Mouse (Mus musculus): ENCODE data around the gene Tbk1.

Tbk1 gene

DNA sequence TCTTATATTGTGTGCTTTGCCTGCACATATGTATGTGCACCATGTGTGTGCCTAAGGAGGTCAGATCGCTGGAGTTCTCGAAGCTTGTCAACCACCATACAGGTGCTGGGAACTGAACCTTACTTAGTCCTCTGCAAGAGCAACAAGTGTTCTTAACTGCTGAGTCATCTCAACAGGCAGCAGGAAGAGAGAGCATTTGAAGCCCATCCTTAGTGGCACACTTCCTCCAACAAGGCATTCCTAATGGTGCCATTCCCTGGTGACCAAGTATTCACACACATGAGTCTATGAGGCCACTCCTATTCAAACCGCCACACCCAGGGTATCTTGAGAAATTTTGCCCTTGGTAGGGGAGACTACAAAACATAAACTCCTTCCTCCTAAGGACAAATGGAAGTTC lies 44.4 kb downstream of the Tbk1 start:
- DNase-seq (ENCODE audit: low spot score) = no peak

DNA sequence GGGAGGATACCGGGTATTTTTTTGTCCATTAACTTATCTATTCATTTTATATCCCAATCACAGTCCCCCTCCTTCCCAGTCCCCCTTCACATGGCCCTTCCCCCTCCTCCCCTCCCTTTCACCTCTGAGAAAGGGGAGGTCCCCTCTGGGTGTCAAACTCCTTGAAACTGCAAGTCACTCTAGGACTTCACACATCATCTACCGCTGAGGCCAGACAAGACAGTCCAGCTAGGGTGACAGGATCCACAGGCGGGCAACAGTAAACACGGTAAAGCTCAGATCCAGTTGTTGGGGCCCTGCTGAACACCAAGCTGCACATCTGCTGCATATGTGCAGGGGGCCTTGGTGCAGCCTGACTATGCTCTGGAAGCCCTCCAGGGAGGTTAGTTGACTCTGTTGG lies 51.6 kb downstream of the Tbk1 start:
- no peak for DNase-seq (ENCODE audit: low spot score)

DNA sequence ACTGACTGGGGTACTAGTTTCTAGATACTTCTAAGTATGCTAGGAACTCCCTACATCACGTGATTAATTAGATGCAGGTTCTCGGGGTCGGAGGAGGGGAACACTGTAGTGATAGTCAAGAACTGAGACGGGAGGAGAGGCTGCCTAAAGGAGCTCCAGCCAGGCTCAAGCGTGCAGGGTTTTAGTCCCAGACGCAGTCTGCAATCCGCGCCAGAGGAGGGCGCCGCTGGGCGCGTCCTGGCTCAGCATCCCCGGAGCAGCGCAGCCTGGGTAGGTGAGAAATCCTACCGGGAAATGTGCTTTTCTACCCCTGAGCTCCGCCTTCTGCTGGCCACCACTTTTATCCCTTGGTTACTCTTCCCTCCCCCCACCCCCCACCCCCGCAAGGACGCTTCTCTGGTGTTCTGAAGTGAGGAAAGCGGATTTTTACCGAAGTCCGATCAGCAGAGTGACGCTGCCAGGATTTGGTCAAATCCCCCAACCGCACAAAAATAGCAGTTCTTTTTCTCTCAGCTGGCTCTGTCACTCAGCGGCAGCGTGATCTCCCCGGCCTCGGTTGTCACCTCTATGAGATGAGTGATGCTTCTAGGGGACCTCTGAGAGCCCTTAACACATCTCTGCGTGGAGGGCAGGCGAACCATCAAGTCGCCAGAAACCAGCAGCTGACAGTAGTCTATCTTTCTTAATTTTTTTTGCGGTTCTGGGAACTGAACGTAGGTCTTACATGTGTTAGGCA lies 53.3 kb downstream of the Tbk1 start:
- no peak for DNase-seq (ENCODE audit: low spot score)

GRCm38 (mm10) chr10:121531541-121531940 lies 55.0 kb downstream of the Tbk1 start:
- DNase-seq (ENCODE audit: low spot score) = no peak

DNA sequence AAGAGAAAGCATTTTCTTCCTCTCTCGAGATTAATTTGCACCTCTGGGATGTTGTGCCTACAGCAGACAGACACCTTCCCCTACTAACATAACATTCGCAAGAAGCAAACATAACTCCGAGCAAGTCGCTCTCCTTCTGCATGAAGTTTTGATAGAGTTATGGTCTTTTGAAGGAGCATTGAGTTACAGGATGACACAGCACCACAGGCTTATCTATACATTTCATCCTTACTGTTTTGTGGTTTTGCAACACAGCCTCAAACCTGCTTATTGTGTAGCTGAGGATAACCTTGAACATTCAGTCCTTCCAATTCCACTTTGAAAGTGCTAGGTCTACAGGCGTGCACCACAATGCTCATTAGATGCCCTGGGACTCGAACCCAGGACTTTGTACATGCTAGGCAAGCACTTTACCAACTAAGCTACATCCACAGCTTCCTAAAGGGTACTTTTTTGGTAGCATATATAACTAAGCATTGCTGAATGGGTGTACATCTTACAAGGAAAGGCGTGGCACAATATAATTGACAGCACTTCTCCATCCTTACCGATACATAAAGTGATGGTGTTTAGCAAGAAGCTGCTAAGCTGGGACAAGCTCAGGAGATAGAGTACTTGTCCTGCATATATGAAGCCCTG lies 56.1 kb downstream of the Tbk1 start:
- DNase-seq (ENCODE audit: low spot score) = no peak

- DNase-seq (ENCODE audit: low spot score) = no peak
Observed at GRCm38 (mm10) chr10:121529261-121529660, 57.3 kb downstream of the Tbk1 start.

- no peak for DNase-seq (ENCODE audit: low spot score)
Observed at GRCm38 (mm10) chr10:121528470-121528869, 58.1 kb downstream of the Tbk1 start.

DNA sequence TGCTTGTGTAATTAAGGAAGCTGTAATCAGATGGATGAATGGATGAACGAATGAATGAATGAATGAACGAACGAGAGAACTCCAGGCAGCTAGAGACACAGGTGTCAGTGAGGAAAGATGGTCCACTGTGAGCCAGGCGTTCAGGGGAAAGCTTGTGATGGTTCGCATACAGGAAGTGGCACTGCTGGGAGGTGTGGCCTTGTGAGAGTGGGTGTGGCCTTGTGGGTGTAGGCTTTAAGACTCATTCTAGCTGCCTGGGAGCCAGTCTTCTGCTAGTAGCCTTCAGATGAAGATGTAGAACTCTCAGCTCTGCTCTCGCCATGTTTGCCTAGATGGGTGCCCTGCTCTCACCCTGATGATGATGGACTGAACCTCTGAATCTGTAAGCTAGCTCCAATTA lies 59.5 kb downstream of the Tbk1 start:
- no peak for DNase-seq (ENCODE audit: low spot score)

- DNase-seq (ENCODE audit: low spot score) = no peak
Observed at GRCm38 (mm10) chr10:121520923-121521585, 65.5 kb downstream of the Tbk1 start.

DNA sequence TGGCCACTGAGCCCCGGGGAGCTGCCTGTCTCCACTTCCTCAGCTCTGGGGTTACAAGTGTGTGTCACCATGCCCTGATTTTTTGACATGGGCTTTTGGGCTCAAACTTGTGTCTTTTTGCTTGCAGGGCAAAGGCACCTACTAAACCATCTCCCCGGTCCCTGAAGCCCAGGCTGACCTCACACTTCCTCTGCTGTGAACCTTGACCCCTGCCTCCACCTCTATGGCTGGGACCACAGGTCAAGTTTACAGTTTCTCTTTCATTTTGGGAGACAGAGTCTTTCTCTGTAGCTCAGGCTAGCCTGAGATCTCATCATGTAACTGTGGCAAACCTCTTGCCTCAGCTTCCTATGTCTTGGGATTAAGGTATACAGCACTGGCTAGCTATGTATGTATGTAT lies 66.9 kb downstream of the Tbk1 start:
- no peak for DNase-seq (ENCODE audit: low spot score)

- DNase-seq (ENCODE audit: low spot score) = peak; percentile 84
Observed at GRCm38 (mm10) chr10:121516008-121516600, 70.5 kb downstream of the Tbk1 start.

GRCm38 (mm10) chr10:121509751-121510643 lies 76.6 kb downstream of the Tbk1 start:
- DNase-seq (ENCODE audit: low spot score) = no peak

DNA sequence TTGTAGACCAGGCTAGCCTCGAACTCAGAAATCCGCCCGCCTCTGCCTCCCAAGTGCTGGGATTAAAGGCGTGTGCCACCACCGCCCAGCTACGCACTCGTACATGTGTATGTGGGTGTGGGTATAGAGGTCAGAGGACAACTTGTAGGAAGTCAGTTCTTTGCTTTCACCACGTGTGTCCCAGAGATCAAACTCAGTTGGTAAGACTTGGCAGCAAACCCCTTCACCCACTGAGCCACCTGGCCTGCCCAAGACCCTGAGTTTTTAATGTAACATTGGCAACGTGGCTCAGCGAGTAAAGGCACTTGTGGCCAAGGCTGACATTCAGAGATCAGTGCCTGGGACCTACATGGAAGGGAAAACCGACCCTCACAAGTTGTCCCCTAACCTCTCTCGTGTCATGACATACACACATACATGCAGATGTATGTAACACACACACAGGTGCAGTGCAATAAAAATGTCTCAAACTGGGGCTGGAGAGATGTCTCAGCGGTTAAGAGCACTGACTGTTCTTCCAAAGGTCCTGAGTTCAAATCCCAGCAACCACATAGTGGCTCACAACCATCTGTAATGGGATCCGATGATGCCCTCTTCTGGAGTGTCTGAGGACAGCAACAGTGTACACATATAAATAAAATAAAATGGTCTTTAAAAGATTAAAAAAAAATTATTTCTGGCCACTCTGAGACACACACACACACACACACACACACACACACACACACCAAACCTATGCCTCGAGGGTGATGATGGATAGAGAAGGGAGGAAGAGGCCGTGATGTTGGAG lies 78.6 kb downstream of the Tbk1 start:
- DNase-seq (ENCODE audit: low spot score) = no peak

DNA sequence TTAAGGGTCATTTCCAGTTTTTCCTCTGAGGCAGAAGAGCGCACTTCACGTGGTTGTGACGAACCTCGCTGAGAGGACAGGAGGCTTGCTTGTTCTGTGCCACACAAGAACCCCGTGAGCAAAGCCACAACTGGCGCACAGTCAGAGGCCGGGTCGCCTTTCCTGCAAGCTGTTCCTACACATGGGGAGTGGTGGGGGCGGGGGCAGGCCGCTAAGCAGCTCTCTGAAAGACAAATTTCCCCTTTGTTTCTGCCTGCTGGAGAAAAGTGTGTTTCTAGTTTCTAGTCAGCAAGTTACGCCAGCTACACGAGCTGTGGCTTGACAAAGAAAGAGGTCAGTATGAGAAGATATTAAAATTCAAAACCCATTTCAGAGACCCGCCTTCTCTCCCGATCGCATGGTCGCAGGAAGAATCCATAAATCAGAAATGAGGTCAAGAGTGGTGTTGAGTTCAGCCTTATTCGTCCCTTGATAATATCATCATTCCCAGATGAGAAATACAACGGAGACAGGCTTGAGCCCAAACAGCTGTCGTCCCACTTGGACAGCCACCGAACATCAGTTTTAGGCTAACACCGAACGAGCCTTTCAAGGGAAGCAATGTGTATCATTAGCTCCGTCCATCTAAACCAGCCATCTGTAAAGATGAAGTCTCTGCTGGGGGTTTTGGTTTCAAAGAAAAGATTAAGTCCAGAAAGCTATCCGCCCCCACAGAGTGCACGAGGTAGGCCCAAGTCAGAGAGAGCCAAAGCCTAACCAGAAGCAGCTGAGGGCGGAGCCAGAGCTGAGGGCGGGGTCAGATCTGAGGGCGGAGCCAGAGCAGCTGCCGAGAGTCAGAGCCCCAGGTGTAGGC lies 79.6 kb downstream of the Tbk1 start:
- DNase-seq (ENCODE audit: low spot score) = no peak

GRCm38 (mm10) chr10:121505929-121506328 lies 80.7 kb downstream of the Tbk1 start:
- no peak for DNase-seq (ENCODE audit: low spot score)

DNA sequence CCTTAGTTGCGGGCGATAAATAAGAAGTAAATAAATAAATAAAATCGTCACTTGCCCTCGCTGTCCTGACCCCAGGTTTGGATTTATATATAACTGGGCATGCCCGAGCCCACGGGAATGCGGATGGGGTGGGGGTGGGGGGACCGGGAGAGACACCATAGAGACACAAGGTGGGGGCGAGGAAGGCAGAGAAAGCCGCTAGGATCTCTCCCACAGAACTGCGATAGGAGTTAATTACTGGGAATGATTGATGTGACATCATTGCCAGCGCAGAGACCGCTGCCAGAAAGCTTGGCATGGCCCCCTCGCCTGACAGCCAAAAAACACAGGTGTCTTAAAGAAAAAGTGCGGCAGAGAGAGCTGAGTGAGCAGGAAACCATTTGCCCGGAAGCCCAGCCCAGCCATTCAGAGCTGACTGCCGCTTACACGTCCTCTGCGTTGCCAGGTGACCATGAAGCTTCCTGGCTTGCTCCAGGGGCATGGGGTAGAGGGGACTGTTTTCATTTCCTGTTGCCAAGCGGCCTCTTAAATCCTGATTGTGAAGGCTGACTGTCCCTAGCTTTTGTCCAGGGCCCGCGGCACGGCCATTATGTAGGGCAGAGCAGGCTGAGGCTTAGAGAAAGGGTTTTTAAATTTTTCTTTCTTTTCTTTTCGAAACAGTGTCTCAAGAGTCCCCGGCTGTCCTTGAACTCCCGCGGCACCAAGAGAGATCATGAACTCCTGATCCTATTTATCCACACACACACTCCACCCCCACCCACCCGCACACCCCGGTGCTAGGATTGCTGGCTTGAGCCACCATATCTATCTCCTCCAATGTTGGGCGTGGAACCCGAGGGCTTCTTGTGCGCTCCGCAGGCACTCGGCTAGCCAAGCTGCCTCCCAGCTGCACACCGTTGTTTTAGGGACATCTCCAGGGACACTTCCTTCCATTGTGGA lies 81.3 kb downstream of the Tbk1 start:
- peak; percentile 38 for DNase-seq (ENCODE audit: low spot score)

GRCm38 (mm10) chr10:121501160-121501559 lies 85.4 kb downstream of the Tbk1 start:
- DNase-seq (ENCODE audit: low spot score) = no peak

DNA sequence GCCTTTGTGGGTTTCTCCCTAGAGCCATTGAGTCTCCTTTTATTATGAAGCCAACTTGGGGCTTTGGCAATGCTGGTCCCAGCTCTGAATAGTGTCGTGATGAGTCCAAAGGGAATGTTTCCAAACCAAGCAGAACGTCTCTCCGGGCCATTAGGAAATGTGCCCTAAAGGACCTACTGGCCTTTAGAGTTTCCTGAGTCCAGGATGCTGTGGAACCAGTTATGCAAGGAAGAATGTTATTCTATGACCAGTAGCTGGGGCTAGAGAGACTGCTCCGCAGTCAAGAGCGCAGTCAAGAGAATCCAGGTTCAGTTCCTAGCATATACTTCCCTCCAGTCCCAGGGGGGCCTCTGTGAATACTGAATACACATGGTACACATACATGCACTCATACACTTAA lies 86.6 kb downstream of the Tbk1 start:
- no peak for DNase-seq (ENCODE audit: low spot score)

DNA sequence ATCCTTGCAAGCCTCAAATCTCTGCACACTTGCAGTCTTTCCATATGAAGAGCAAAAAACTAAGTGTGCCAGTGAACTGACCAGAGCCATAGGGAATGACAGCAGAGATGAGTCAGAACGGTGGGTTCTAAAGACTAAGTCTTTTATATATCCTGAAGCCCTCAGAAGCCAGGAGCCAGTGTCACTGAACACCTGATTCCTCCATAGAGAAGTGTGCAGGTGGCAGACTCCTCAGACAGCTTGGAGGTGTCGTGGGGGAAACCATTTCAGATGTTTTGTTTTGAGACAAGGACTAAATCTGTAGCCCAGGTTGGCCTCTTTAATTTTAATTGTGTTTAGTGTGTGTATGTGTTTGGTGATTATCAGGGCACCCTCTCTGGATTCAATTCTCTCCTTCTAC lies 87.5 kb downstream of the Tbk1 start:
- DNase-seq (ENCODE audit: low spot score) = no peak
